Mouse (Mus musculus) E14TG2a.4 (cell line): Measurements from ENCODE around the gene Bend7.

Source experiments
- CTCF ChIP-seq: conservative IDR thresholded peaks from 2 replicates; pipeline ENCODE4 v1.5.1; 2014; ENCODE audit warnings: low read length
- POU5F1 ChIP-seq: IDR thresholded peaks from 2 replicates; pipeline ENCODE4 v1.6.1; 2014; ENCODE audit warnings: low read length, borderline replicate concordance

- TF ChIP-seq CTCF (no peak), POU5F1 (no peak)
Observed at GRCm38 (mm10) chr2:4733971-4734370, 16.3 kb downstream of the Bend7 start.
